In the genomic region with DNA sequence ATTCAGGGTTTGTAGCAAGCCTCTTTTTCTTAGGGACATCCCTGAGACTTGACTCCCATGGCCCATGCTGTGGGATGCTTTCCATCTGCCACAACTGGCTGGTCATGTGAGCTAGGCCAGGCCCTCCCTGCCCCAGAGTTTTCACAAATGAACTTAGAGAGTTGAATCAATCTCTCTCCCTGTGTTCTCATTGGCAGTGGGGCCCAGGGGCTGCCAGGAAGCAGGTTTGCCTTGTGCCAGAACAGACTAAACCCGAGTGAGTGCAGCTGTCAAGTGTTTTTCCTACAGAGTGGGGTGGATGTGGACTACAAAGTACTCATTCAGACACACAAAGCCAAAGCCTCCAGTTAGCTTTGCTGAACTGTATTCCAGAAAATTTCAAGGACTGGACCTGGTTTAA, we compare ENCODE assay signal across 10 mouse cellular contexts. TPM values are rescaled to one million over a fixed set of nuclear protein-coding genes. Genes with fewer than 3 reads are reported as not detected.
DNase-seq lines count a peak whose midpoint lies in the region; ATAC-seq and TF ChIP-seq lines count a peak whose summit lies in the region.
"Had no signal": no experiment of that assay in that cellular context is flagged by ENCODE, and none has a peak within 500 bp of the region (broad histone marks: within the 10 kb centered on the region; RNA-seq: fewer than 3 reads in every experiment).

No protein-coding gene starts in this region.

- TF ChIP-seq POLR2A in thymus, adult 2 months (IDR thresholded peaks at IDR 0.05; ENCODE audit: control insufficient read depth, extremely low read depth, insufficient read depth, low read length, poor library complexity), result no peak

- no peak overlapping the region for H3K9ac ChIP-seq in forebrain, embryonic 12.5 days
- no peak overlapping the region for H3K9ac ChIP-seq in stomach, embryonic 16.5 days (ENCODE audit: low read length)
- H3K9ac ChIP-seq: hindbrain, embryonic 15.5 days had no signal

- 35% methylated on average over 1 of the region's 1 CpGs for WGBS in forebrain, embryonic 12.5 days
- 55% methylated on average over 1 of the region's 1 CpGs for WGBS in forebrain, embryonic 10.5 days
- 13% methylated on average over 1 of the region's 1 CpGs for WGBS in thymus, adult 2 months
- 6% methylated on average over 1 of the region's 1 CpGs for WGBS in stomach, embryonic 16.5 days

- 0 out of 2 replicates have a peak overlapping the region, but pooled peaks have one; percentile 31 for H3K27ac ChIP-seq in forebrain, embryonic 12.5 days
- no peak overlapping the region for H3K27ac ChIP-seq in forebrain, embryonic 10.5 days
- no peak overlapping the region for H3K27ac ChIP-seq in thymus, adult 2 months (ENCODE audit: control insufficient read depth, insufficient read depth, low read length)
- H3K27ac ChIP-seq in stomach, embryonic 16.5 days (ENCODE audit: low read length), result peak overlapping the region; percentile 81
- H3K27ac ChIP-seq: hindbrain, embryonic 15.5 days had no signal

- no peak for TF ChIP-seq CTCF in thymus, adult 2 months (IDR thresholded peaks at IDR 0.05; ENCODE audit: borderline replicate concordance, control insufficient read depth, extremely low read depth, insufficient read depth, low read length, poor library complexity)

- no peaks in the 10 kb centered on the region; the same call in 1 of the 2 replicates for H3K4me1 ChIP-seq in forebrain, embryonic 12.5 days
- no peaks in the 10 kb centered on the region for H3K4me1 ChIP-seq in forebrain, embryonic 10.5 days
- H3K4me1 ChIP-seq in thymus, adult 2 months (replicated peaks; ENCODE audit: control insufficient read depth, insufficient read depth, low read length), result 0 out of 2 replicates have a peak, but pooled peaks cover 3% of the 10 kb centered on the region
- H3K4me1 ChIP-seq in stomach, embryonic 16.5 days (ENCODE audit: control insufficient read depth, insufficient read depth, low read length), result peaks cover 8% of the 10 kb centered on the region

- ATAC-seq in forebrain, embryonic 12.5 days (ENCODE audit: low FRiP score), result no peak
- ATAC-seq in stomach, embryonic 16.5 days (ENCODE audit: insufficient read depth, low FRiP score), result peak; percentile 62
- ATAC-seq in megakaryocyte, adult 5-6 weeks (ENCODE audit: poor library complexity, severe bottlenecking), result no peak

- no peak for DNase-seq in forebrain, embryonic 10.5 days (ENCODE audit: extremely low spot score, low spot score)
- peak; percentile 54 for DNase-seq in thymus, postnatal 0 days (ENCODE audit: low spot score)
- DNase-seq in thymus, adult 2 months, result no peak
- DNase-seq in layer of hippocampus, adult 9-11 months, result peak; percentile 76
- no peak for DNase-seq in cerebellum, adult 9-11 months

- no peaks in the 10 kb centered on the region for H3K36me3 ChIP-seq in forebrain, embryonic 12.5 days (replicated peaks)
- H3K36me3 ChIP-seq in forebrain, embryonic 10.5 days (replicated peaks), result no peaks in the 10 kb centered on the region
- H3K36me3 ChIP-seq in thymus, adult 2 months (ENCODE audit: control insufficient read depth, insufficient read depth, low read length), result no peaks in the 10 kb centered on the region
- H3K36me3 ChIP-seq in stomach, embryonic 16.5 days (ENCODE audit: control insufficient read depth, insufficient read depth, low read length), result no peaks in the 10 kb centered on the region
- H3K36me3 ChIP-seq: hindbrain, embryonic 15.5 days had no signal

- H3K9me3 ChIP-seq in forebrain, embryonic 12.5 days, result no peaks in the 10 kb centered on the region
- peaks cover 2% of the 10 kb centered on the region; the same call in 1 of the 2 replicates for H3K9me3 ChIP-seq in forebrain, embryonic 10.5 days
- H3K9me3 ChIP-seq in stomach, embryonic 16.5 days (replicated peaks; ENCODE audit: control insufficient read depth, low read length), result no peaks in the 10 kb centered on the region
- H3K9me3 ChIP-seq: hindbrain, embryonic 15.5 days had no signal

- no peak overlapping the region for H3K4me2 ChIP-seq in forebrain, embryonic 12.5 days
- no peak overlapping the region for H3K4me2 ChIP-seq in stomach, embryonic 16.5 days (ENCODE audit: low read depth, low read length)
- H3K4me2 ChIP-seq: hindbrain, embryonic 15.5 days had no signal

- H3K4me3 ChIP-seq in forebrain, embryonic 12.5 days (replicated peaks), result no peak overlapping the region
- no peak overlapping the region for H3K4me3 ChIP-seq in forebrain, embryonic 10.5 days
- no peak overlapping the region for H3K4me3 ChIP-seq in thymus, adult 2 months (ENCODE audit: control insufficient read depth, insufficient read depth, low read length)
- no peak overlapping the region for H3K4me3 ChIP-seq in stomach, embryonic 16.5 days (replicated peaks; ENCODE audit: low read length)
- H3K4me3 ChIP-seq: hindbrain, embryonic 15.5 days had no signal

- no peaks in the 10 kb centered on the region for H3K27me3 ChIP-seq in forebrain, embryonic 12.5 days
- H3K27me3 ChIP-seq in forebrain, embryonic 10.5 days (ENCODE audit: poor library complexity, severe bottlenecking), result no peaks in the 10 kb centered on the region
- H3K27me3 ChIP-seq in thymus, adult 2 months (ENCODE audit: control insufficient read depth, insufficient read depth, low read length), result no peaks in the 10 kb centered on the region
- H3K27me3 ChIP-seq in stomach, embryonic 16.5 days (ENCODE audit: control insufficient read depth, insufficient read depth, low read length), result no peaks in the 10 kb centered on the region
- H3K27me3 ChIP-seq: hindbrain, embryonic 15.5 days had no signal

RNA-seq across cellular contexts. Expression of gene Wsb1, which starts 12.7 kb away (rescaled TPM):
- polyA plus RNA-seq in forebrain, embryonic 12.5 days (2016; fragmentation: Nextera tagmentation; extraction: Ambion mirVana), result 457 and 459 TPM in 2 replicates
- polyA plus RNA-seq in forebrain, embryonic 10.5 days (2016; fragmentation: Nextera tagmentation; extraction: Ambion mirVana), result 256 and 266 TPM in 2 replicates
- 116 and 122 TPM in 2 replicates for polyA plus RNA-seq in thymus, postnatal 0 days (2015; fragmentation: Nextera tagmentation; extraction: Ambion mirVana)
- polyA plus RNA-seq in thymus, adult 2 months (2012; rRNA removed), result 87.5 and 102 TPM in 2 replicates
- polyA plus RNA-seq in stomach, embryonic 16.5 days (2015; fragmentation: Nextera tagmentation; extraction: Ambion mirVana), result 188 and 192 TPM in 2 replicates
- total RNA-seq in megakaryocyte, adult 5-6 weeks (2015), result 246 and 264 TPM in 2 replicates
- total RNA-seq in megakaryocyte, adult 5-6 weeks (2017), result 158 and 170 TPM in 2 replicates

RNA-seq across cellular contexts. Expression of gene Gm9964, which starts 29.5 kb away (rescaled TPM):
- polyA plus RNA-seq in forebrain, embryonic 12.5 days (2016; fragmentation: Nextera tagmentation; extraction: Ambion mirVana), result not detected in 2 replicates
- polyA plus RNA-seq in forebrain, embryonic 10.5 days (2016; fragmentation: Nextera tagmentation; extraction: Ambion mirVana), result 0.22 TPM in 1 of 2 replicates, not detected in the other
- 0.20 TPM in 1 of 2 replicates, not detected in the other for polyA plus RNA-seq in thymus, postnatal 0 days (2015; fragmentation: Nextera tagmentation; extraction: Ambion mirVana)
- not detected in 2 replicates for polyA plus RNA-seq in thymus, adult 2 months (2012; rRNA removed)
- polyA plus RNA-seq in stomach, embryonic 16.5 days (2015; fragmentation: Nextera tagmentation; extraction: Ambion mirVana), result not detected in 2 replicates
- not detected in 2 replicates for total RNA-seq in megakaryocyte, adult 5-6 weeks (2015)
- total RNA-seq in megakaryocyte, adult 5-6 weeks (2017), result not detected in 2 replicates
- total RNA-seq: adrenal gland, adult 18-20 months had no signal
- polyA plus RNA-seq: hindbrain, embryonic 15.5 days had no signal

Comparison
In these comparisons a context has a peak if more than half of its experiments do, and no peak if none do; other contexts are left out.
1. H3K27ac ChIP-seq: peak in forebrain, embryonic 12.5 days (single experiment) and stomach, embryonic 16.5 days (single experiment); none in forebrain, embryonic 10.5 days (single experiment) and thymus, adult 2 months (single experiment).
2. DNase-seq: peak in thymus, postnatal 0 days (single experiment) and layer of hippocampus, adult 9-11 months (single experiment); none in forebrain, embryonic 10.5 days (single experiment), thymus, adult 2 months (single experiment) and cerebellum, adult 9-11 months (single experiment).